Mouse (Mus musculus) liver, adult 2 months (tissue): ENCODE data around the gene Socs4. TPM values are rescaled to one million over a fixed set of nuclear protein-coding genes. Genes with fewer than 3 reads are reported as not detected.
"Not testable (repeated sequence)": the region's sequence is repeated elsewhere in the genome, so short reads cannot be mapped to it uniquely, and the experiment has no call there.

ENCODE experiments used
- DNase-seq: peaks from one replicate; pipeline ENCODE4 v3.0.0-alpha.2; 2011; ENCODE audit warnings: low read depth, low spot score; ENCODE audit errors: extremely low read depth
- H3K27ac ChIP-seq: fragments of 200-500 bp; replicated peaks from 2 replicates; pipeline ENCODE4 v1.5.1; 2012; ENCODE audit warnings: low read depth, mild to moderate bottlenecking, control low read depth, inconsistent platforms, low read length; ENCODE audit not compliant: insufficient read depth
- H3K27me3 ChIP-seq: fragments of 200-500 bp; 2 replicates; pipeline ENCODE4 v1.6.1; 2012; ENCODE audit warnings: mild to moderate bottlenecking, moderate library complexity, low read length, inconsistent platforms; ENCODE audit not compliant: control insufficient read depth, insufficient read depth
- H3K36me3 ChIP-seq: fragments of 200-500 bp; 2 replicates; pipeline ENCODE4 v1.6.1; 2012; ENCODE audit warnings: low read length, inconsistent platforms; ENCODE audit not compliant: control insufficient read depth, insufficient read depth
- H3K4me1 ChIP-seq: fragments of 200-500 bp; 2 replicates; pipeline ENCODE4 v1.6.1; 2011; ENCODE audit warnings: low read length; ENCODE audit not compliant: control insufficient read depth, insufficient read depth
- H3K4me3 ChIP-seq: fragments of 200-500 bp; 2 replicates; pipeline ENCODE4 v1.5.1; 2011; ENCODE audit warnings: low read depth, mild to moderate bottlenecking, control low read depth, low read length, moderate library complexity; ENCODE audit not compliant: insufficient read depth
- H3K79me2 ChIP-seq: fragments of 200-500 bp; 2 replicates; pipeline ENCODE4 v1.6.1; 2012; ENCODE audit warnings: inconsistent platforms, mild to moderate bottlenecking, low read length, moderate library complexity; ENCODE audit not compliant: control insufficient read depth, insufficient read depth
- H3K9ac ChIP-seq: fragments of 200-500 bp; 2 replicates; pipeline ENCODE4 v1.6.1; 2012; ENCODE audit warnings: low read depth, mild to moderate bottlenecking, control low read depth, inconsistent platforms, low read length
- CTCF ChIP-seq: fragments of 200-500 bp; IDR thresholded peaks from 2 replicates; pipeline ENCODE4 v1.5.1; 2011; ENCODE audit warnings: low read depth, low read length, control low read depth
- POLR2A ChIP-seq: fragments of 200-500 bp; IDR thresholded peaks from 2 replicates; pipeline ENCODE4 v1.6.1; 2011; ENCODE audit warnings: low read length, control low read depth; ENCODE audit not compliant: insufficient read depth; ENCODE audit errors: extremely low read depth
- WGBS: fragments of 180-500 bp; shearing (Covaris S2); methylation state at CpG from one replicate; pipeline ENCODE4 v1.1.7; 2018; 5-methylcytosine and 5-hydroxymethylcytosine counted together
- polyA plus RNA-seq: library from polyadenylated mRNA; depleted of rRNA; stranded (reverse); fragments of >200 nt; gene quantifications from 2 replicates; pipeline ENCODE4 v1.2.3, GENCODE M21; 2012
- total RNA-seq: library from RNA; depleted of rRNA; stranded (reverse); fragments of >200 nt; gene quantifications from 2 replicates; pipeline ENCODE4 v1.2.3, GENCODE M21; 2014

The Socs4 gene
- total and polyA plus RNA-seq, 2 experiments: 2.1 to 8.3 TPM

DNA sequence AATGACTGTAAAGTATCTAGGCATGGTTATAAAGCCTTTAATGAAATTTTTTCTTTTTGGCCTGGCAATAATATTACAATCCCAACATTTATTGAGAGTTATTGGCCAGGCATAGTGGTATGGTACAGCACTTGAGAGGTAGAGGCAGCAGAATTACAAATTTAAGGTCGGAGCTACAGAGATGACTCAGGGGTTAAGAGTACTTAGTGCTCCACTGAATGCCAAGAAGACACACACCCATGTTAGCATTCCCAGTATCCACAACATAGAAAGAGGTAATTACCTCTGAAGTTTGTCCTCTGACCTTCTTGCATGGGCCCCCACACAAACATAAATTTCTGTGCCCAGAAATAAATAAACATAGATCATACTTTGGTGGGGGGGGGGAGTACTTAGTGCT, 32.3 kb downstream of the Socs4 start:
- peaks cover 20% of the 10 kb centered on the region for H3K4me1 ChIP-seq
- 80% methylated on average over 1 of the region's 1 CpGs for WGBS
- no peak for DNase-seq
- TF ChIP-seq CTCF (no peak), POLR2A (no peak)
- H3K9ac ChIP-seq: no peak overlapping the region
- H3K79me2 ChIP-seq: peaks cover 21% of the 10 kb centered on the region
- H3K27me3 ChIP-seq: no peaks in the 10 kb centered on the region
- no peak overlapping the region for H3K27ac ChIP-seq
- H3K4me3 ChIP-seq: no peak overlapping the region
- H3K36me3 ChIP-seq: peaks cover 24% of the 10 kb centered on the region

DNA sequence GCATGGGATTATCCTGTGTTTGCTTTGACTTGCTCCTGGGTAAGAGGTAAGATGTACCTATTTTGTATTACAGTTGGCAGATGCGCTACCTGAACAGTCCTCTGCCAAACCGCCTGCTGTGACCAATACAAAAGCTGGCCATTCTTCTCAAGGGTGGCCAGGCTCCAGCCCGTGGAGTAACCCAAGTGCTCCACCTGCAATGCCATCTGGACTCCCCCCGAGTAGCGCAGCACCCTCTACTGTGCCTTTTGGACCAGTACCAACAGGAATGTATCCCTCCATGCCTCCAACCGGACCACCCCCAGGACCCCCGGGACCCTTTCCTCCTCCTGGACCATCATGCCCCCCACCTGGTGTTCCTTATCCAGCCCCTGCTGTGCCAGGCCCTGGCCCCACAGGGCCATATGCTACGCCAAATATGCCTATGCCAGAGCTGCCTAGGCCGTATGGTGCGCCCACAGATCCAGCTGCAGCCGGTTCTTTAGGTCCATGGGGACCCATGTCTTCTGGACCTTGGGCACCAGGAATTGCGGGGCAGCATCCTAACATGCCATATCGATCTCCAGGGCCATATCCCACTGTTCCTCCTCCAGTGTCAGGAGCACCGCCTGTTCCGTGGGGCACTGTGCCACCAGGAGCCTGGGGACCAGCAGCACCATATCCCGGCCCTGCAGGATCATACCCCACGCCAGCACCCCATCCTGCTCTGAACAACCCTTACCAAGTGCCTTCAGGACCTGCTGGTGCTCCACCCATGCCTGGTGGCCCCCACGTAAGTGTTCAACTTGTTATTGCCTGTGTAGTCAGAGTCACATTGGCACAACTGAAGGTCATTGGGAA, 33.8 kb downstream of the Socs4 start:
- Histone ChIP-seq H3K79me2 (peaks cover 10% of the 10 kb centered on the region), H3K4me1 (peaks cover 8% of the 10 kb centered on the region), H3K4me3 (no peak overlapping the region), H3K36me3 (peaks cover 32% of the 10 kb centered on the region), H3K9ac (no peak overlapping the region), H3K27ac (no peak overlapping the region), H3K27me3 (no peaks in the 10 kb centered on the region)
- WGBS: 91% methylated on average over 18 of the region's 18 CpGs
- TF ChIP-seq POLR2A (no peak), CTCF (no peak)
- no peak for DNase-seq

DNA sequence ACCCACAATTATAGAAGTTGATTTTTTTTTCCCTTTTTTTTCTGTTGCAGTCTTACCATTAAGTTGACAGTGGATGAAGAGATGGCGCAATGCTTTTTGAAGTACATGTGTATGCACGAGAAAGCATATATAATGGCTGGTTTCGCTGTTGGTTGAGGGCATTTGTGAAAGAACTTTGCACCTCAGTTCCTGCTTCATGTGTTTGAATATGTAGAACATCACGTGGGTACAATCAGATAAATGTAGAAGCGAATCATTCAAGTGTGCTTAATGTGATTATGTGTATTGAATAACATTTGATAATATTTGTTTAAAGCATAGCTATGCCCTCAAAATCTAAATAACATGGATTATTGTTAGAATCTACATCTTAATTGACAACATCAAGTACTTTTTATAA, 42.6 kb downstream of the Socs4 start:
- Histone ChIP-seq H3K27me3 (no peaks in the 10 kb centered on the region), H3K4me1 (no peaks in the 10 kb centered on the region), H3K79me2 (no peaks in the 10 kb centered on the region; the same call in 1 of the 2 replicates), H3K9ac (no peak overlapping the region), H3K4me3 (no peak overlapping the region), H3K36me3 (peaks cover 37% of the 10 kb centered on the region), H3K27ac (no peak overlapping the region)
- 78% methylated on average over 5 of the region's 5 CpGs for WGBS
- no peak for TF ChIP-seq CTCF
- TF ChIP-seq POLR2A: no peak
- no peak for DNase-seq

DNA sequence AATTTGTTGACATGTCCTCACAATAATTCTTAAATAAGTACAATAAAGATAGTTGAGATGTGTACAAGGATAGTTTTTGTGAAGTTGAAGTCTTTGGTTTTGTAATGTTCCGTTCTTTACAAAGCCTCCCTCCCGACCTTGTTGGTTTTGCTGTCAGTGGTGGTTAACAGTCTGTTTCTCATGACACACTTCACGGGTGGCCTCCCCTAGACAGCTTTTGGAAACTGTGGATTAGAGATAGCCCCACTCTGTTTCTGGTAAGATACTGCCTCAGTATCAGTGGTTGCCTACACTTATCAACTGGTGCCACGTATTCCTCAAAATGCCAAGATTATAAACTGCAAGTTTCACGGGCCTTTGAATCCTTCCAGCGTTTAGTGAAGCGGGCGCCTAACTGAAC, 44.9 kb downstream of the Socs4 start:
- peaks cover 27% of the 10 kb centered on the region for H3K36me3 ChIP-seq
- not testable (repeated sequence) for H3K4me3 ChIP-seq, H3K27me3 ChIP-seq, H3K9ac ChIP-seq, H3K27ac ChIP-seq, H3K4me1 ChIP-seq, DNase-seq, H3K79me2 ChIP-seq
- 99% methylated on average over 7 of the region's 8 CpGs for WGBS

DNA sequence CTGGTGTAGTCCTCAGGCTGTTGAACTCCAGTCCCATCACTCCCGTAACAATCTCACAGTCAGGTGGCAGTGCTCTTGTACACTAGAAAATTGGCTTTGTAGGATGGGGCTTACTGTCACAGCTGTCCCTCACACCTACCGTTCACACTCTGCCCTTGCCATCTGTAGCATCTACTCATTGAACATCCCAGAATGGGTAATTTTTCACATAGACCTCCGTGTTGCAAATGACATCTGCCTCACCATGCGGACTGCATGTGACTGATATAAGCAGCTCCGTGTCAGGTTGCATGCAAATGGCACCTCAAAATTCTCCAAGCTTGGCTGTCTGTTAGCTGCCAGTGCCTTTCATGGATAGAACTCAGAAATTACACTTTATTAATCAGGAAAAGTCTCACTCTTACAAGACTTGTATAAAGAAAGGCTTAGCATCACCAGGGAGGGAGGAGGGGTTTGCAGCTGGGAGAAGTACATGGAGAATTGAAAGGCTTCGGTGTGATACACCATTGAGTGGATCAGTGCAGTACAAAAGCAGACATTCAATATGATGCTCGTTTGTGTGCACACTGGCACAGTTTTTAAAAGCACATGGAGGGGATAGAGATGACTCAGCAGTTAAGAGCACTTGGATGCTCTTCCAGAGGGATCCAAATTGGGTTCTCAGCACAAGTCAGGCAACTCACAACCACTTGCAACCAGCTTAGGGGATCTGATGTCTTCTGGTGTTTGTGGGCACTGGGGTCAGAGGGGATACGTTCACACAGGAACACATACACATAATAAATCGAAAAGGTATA, 49.4 kb downstream of the Socs4 start:
- DNase-seq: no peak
- H3K4me3 ChIP-seq: no peak overlapping the region
- H3K36me3 ChIP-seq: peaks cover 3% of the 10 kb centered on the region; the same call in 1 of the 2 replicates
- H3K9ac ChIP-seq: no peak overlapping the region
- no peak overlapping the region for H3K27ac ChIP-seq
- H3K27me3 ChIP-seq: no peaks in the 10 kb centered on the region
- TF ChIP-seq CTCF: no peak
- TF ChIP-seq POLR2A: no peak
- H3K4me1 ChIP-seq: no peaks in the 10 kb centered on the region
- WGBS: 86% methylated on average over 9 of the region's 9 CpGs
- H3K79me2 ChIP-seq: no peaks in the 10 kb centered on the region

DNA sequence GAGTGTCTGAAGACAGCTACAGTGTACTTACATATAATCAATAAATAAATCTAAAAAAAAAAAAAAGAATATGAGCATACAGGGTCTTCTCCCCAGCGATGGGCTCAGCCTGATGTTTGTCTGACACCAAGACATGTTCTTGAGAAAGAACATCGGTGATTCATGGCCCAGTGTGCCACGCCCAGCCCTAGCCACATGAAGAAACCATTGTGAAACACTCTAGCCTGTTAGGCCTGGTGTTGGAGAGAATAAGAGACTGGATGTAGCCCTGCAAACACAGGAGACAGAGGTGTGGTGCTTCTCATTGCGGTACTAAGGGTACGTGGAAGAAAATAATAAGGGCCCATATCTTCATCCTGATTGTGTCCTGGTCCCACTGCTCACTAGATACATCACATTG, 50.6 kb downstream of the Socs4 start:
- Histone ChIP-seq H3K27ac (no peak overlapping the region), H3K4me3 (no peak overlapping the region), H3K79me2 (no peaks in the 10 kb centered on the region), H3K4me1 (no peaks in the 10 kb centered on the region), H3K36me3 (peaks cover 3% of the 10 kb centered on the region; the same call in 1 of the 2 replicates), H3K27me3 (no peaks in the 10 kb centered on the region), H3K9ac (no peak overlapping the region)
- WGBS: 92% methylated on average over 5 of the region's 5 CpGs
- no peak for DNase-seq
- TF ChIP-seq CTCF (no peak), POLR2A (no peak)
